Mouse (Mus musculus) heart, postnatal 25 days (tissue): ENCODE measurements around the gene Zfp84. TPM values are rescaled to one million over a fixed set of nuclear protein-coding genes. Genes with fewer than 3 reads are reported as not detected.
"Not testable (repeated sequence)": the region's sequence is repeated elsewhere in the genome, so short reads cannot be mapped to it uniquely, and the experiment has no call there.

Source experiments
- DNase-seq: peaks from one replicate; pipeline ENCODE4 v3.0.0; 2022; ENCODE audit warnings: low spot score
- intact Hi-C: fragments of 180-260 bp; cut with DNase I; formaldehyde crosslinking; loops from one replicate; pipeline ENCODE4 v1.15.1; 2025
- total RNA-seq, 2 experiments: library from RNA; stranded (reverse); gene quantifications; 2 replicates each; pipeline ENCODE4 v1.2.3; 2021

Gene Zfp84
- 10 to 100 TPM; 10.2 to 12.4 TPM for total RNA-seq

DNA sequence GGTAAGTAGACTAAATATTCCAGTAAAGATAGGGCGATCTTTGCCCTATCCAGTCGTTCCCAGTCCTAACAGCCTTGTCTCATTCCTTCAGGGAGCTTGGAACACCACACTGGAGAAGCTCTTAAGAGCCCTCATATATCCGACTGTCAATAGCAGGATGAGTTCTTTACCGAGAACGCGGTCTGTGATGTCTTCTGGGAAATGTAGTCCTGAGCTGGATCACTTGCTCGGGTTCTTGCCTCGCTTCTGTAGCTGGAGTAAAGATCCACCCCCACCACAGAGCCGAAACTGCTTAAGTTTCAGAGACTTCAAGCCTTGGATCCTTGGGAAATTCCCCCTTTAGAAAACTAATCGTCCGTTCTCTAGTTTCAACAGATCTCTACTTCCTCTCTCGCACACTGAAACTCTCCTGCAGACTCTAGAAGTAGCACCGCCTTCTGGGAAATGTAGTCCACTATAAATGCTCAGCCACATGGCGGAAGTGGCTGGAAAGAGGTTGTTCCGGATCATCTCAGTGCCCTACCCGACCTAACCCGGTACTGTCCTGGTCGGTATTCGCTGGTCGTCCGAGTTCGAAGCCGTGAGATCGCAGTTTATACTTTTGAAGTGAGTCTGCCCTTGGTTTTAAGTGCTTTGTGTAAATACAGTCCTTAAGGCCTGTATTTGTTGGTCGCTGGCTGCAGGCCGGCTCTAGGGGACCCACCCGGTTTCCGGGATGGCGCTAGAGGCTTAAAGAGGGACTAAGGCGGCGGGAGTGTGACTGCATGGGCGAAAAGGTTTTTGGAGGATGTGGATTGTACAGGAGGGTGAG lies at the start of gene Zfp84:
Gene Zfp84 (plus strand): TSS at position 463 of the 811 bp plus-strand sequence.
- intact Hi-C loops = loop anchor here (2.0 to 5.0 kb wide), 4 partner anchors 15 to 214 kb away; partner anchors contain the start of genes Zfp30 and Zfp568
- DNase-seq = peak; percentile 85

DNA sequence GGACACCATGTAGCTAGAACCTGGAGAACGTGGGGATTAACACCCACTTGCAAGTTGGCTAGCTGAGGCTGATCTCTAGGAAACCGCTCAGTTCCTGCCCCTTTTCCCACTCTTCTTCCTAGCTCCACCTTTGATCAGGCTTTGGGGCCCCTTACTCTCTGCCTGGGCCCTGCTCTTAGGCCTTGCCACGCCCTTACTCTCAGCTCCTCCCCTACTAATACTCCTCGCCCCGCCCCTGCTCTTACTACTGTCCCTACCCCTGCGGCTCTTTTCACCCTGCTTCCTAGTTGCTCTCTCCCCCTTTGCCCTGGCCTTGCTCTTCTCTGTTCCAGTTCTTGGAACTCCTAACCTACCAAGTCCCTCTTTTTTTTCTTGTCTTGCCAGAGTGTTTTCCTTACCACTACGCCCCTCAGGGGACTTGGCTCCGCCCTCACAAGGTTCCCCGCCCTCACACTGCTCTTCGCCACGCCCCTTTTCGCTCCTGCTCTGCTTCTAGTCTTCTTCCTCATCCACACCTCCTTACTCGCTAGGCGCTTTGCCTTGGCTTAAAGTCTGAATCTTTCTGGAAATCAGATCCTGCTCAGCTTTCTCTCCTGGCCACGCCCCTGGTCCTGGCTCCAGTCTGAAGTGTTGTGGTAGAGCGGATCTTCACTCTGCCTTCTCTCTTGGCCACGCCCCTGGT lies 42.8 kb upstream of the Zfp84 start:
- DNase-seq, intact Hi-C loops: not testable (repeated sequence)

DNA sequence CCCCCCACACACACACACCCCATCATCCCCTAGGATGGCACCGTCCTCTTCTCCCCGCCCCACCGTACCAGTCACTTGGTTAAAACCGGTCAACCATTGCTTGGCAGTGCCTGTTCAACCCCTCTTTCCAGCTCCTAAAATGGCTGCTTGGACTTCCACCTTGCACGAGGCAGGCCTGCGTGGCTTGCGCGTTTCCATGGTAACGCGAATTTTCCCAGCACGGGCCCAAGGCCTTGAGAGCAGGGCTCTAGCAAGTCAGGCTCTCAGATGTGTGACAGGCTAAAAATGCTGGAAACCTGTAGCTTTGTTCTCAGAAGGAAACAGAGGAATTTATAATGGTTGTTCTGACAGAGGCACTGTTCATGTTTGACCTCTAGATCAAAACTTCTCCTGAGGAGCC lies 41.5 kb upstream of the Zfp84 start, which contains the start of gene Catsperg2:
Gene Catsperg2 (minus strand): TSS at position 173 of the 400 bp plus-strand sequence.
- intact Hi-C loops, DNase-seq: not testable (repeated sequence)

DNA sequence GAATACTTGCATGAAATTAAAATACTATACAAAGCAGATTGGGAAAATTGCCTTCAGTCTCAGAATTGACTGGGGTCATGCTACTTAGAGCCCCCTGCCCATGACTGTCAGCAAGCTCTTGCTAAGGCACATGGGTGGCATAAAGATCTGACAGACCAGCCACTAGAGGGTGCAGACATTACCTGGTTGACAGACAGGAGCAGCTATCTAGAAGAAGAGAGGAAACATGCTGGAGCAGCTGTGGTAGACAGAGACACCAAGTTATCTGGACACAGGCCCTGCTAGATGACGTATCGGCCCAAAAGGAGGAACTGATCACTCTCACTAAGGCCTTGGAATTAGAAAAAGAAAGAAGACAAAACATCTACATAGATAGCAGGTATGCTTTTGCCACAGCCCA lies 40.3 kb upstream of the Zfp84 start:
- intact Hi-C loops = no loop called here
- no peak for DNase-seq

DNA sequence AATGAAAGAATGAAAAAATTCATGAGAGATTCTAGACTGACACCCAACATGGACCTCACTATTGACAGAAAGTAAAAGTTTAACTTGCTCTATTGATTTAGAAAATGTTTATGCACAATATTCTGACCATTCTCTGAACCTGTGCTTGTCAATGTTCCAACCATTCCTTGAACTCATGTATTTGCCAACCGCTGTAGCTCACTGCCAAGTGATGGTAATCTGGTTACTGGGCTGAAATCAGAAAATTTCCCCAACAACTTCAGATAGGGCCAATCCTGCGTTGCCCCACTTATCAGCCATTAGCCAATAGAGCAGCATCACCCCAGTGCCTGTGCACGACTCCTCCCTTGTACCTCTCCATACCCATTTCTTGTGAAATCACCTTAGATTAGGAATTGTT lies 26.1 kb upstream of the Zfp84 start:
- DNase-seq = no peak
- intact Hi-C loops = no loop called here

DNA sequence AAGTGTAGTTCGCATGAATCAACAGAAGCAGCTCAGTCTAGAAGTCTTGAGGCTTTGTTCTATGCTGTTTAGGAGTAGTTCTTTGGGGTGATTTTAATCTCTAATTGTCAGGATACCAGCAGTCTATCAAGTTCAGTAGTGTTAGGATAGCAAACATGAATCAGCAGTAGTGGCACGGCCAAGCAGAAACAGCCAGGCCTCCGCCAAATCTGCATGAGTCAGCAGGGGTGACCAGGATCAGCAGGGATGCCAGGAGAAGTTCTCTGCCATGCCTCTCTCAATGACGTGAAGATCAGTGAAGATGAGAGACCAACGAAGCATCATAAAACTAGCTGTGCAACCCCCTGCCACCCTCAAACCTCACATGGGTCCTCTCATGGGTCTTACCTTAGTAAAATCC lies 7.9 kb upstream of the Zfp84 start:
- intact Hi-C loops = no loop called here
- DNase-seq = no peak

DNA sequence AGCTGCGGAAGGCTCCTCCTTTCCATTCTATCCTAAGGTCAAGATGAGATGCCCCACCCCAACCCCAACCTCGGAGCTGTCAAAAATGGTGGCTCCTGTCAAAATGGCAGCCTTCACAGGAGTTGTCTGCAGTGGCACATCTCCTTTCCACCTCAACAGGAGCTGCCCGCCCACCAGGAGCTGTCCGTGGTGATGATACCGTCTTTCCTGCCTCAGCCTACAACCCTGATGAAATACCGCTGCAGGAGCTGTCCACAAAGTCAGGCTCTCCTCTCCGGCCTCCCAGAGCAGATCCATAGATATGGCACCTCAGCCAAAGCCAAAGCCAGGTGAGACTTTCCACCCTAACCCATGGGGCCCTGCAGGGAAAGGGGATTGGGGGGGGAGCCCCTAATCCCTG lies 3.6 kb upstream of the Zfp84 start:
- no peak for DNase-seq
- intact Hi-C loops = loop anchor here (5.0 kb wide), 2 partner anchors 148 to 218 kb away; partner anchors contain the start of gene Zfp568

DNA sequence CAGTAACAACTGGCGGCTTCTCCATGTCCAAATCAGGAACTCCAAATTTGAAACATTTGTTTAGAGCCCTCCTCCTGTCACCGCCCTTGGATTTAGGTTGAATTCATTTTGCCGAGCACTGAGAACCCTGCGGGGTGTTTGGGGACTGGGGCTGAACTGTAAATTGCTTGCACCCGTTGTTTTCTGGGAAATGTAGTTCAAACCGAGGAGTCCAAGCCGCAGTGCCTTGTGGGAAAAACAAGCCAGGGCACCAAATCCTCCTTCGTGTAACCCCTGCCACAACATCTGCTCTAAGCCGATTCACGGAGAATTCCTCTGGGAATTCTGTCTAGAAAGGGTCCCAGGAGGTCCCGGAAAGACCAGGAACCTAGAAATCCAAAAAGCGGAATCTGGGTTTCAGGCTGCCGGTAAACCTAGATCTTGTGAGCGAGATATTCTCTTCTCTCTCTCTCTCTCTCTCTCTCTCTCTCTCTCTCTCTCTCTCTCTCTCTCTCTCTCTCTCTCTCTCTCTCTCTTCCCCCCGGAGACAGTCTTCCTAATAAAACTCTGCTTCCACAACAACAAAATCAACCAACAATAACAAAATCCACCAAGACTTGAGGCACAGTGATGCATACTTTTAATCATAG lies 1.2 kb upstream of the Zfp84 start:
- intact Hi-C loops = loop anchor here (5.0 kb wide), 2 partner anchors 145 to 215 kb away; partner anchors contain the start of gene Zfp568
- DNase-seq = peak; percentile 62

DNA sequence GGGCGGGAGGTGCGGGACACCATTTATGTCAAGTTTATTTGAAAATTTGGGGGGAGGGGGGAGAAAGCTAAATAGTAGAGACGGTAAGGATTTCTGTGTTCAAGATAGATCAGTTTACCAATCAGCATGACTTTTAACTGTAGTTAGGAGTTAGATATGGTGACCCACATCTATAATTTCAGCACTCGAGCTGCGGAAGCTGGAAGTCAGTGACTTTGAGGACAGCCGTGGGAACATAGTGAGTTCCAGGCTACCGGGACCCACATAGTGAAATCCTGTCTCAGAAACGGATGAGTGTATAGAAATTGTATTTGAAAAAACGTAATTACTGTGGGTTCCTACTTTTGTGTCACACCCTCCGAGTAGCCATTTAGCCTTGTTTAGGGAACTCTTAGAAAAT lies 628 bp downstream of the Zfp84 start:
- DNase-seq = no peak
- intact Hi-C loops = loop anchor here (2.0 to 5.0 kb wide), 4 partner anchors 14 to 213 kb away; partner anchors contain the start of genes Zfp30 and Zfp568

DNA sequence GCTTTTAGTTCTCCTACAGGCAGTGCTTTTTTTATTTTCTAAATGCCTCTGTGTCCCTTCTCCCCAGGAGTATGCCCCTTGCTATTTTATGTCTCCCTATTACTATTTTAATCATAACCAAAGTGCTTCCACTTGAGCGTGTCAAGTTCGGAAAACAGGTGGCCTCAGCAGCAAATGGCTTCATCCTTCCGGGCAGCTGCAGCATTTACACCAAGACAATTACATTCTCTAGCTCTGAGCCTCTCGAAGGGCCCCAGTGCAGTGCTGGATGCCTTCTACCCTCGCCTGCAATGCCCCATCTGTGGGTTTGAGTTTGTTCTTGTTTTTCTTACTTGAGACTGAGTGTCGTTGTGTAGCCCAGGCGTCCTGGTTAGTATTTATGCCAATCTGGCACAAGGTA lies 5.2 kb downstream of the Zfp84 start:
- intact Hi-C loops = loop anchor here (5.0 kb wide), 1 partner anchor 84 kb away; the partner anchor contains the start of gene Zfp420
- DNase-seq = no peak

DNA sequence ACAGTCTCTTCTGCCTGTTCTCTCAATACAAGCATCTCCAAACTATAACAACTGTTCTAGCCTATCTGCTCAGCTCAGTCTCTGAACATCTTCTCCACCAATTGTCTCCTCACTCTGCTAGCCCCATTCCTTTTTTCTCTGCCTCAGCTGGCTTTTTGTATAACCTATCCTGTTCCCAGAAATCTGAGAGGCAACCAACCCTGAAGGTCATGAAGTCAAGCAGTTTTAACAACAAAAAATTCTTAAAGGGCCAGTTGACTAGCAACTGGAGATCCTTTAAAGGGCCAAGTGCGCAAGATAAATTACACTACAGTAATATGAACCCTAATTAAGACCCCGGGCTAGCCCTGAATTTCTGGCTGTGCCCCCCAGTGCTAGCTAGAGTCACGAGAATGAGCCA lies 6.0 kb downstream of the Zfp84 start:
- DNase-seq = no peak
- intact Hi-C loops = loop anchor here (5.0 kb wide), 1 partner anchor 83 kb away; the partner anchor contains the start of gene Zfp420

DNA sequence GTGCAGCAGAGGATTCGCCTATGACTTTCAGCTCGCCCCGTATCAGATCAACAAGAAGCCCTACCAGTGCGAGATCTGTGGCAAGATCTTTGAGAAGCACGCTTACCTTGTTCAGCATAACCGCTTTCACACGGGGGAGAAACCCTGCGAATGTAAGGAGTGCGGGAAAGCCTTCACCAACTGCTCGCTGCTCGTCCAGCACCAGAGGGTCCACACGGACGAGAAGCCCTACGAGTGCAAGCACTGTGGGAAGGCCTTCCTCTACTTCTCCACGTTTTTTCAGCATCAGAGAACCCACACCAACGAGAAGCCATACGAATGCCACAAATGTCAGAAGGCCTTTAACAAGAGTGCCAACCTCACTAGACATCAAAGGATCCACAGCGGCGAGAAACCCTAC lies 8.2 kb downstream of the Zfp84 start:
- DNase-seq = no peak
- intact Hi-C loops = no loop called here

DNA sequence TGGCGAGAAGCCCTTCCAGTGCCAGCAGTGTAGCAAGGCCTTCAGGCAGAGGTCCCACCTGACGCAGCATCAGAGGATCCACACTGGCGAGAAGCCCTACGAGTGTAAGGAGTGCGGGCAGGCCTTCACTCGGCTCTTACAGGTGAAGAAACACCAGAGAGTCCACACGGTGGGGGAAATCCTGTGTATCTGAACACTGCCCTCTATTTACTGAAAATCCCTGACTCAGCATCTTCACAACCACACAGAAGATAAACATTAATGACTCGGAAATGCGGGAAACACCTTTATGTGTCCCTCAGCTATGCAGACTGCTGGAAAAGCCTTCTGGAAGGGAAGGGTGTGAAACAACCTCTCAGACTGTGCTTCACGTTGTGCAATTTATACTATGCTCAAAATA lies 9.0 kb downstream of the Zfp84 start:
- intact Hi-C loops = no loop called here
- DNase-seq = no peak

DNA sequence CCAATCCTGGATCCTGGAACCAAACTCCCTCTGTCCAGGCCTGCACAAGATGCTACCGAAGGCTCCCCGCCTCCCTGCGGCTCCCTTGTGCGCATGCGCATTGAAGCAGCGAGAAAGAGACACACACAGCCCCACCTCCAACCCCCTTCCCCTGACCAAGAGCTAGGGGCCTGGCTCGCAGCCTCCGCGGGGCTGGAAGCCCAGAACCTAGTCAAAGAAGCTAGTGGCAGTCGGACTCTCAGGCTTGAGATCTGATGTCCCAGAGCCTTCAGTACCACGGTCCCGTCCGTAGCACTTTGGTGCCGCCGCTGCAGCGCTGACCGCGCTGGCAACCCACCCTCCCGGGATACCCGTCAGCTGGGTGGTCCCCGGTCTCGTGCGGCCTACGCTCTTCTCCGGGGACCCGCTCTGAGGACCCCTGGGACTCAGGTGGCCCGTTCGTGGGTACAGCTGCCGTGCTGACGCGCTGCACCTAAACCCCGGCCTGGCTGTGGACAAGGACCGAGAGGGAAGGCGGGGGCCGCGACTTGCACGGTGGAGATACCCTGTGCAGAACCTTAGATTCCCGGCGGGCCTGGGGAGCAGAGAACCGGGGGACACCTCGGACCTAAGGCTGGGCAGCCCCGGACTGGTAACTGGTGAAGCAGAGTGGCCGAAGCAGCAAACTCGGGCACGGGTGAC lies 15.7 kb downstream of the Zfp84 start, which contains the start of gene Zfp30:
Gene Zfp30 (plus strand): TSS at position 128 of the 681 bp plus-strand sequence.
- peak; percentile 74 for DNase-seq
- intact Hi-C loops = loop anchor here (2.0 kb wide), 2 partner anchors 15 to 31 kb away; partner anchors contain the start of gene Zfp84

DNA sequence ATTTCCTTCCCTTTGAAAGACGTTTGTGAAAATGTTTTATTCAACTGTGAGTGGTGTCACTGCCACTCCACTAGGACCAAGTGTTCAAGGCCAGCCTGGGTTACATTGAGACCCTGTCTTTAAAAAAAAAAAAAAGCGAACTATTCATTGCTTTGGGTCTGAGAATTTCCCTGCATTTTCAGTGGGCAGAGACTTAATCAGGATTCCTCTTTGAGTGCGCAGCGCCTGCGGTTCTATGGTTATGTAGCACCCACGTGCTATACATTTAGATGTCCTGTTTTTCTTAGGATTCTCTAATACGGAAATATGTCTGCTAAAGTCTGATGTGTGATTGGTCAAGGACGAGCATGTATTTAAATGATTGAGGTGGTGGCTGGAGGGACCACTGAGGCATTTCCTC lies 16.7 kb downstream of the Zfp84 start:
- intact Hi-C loops = loop anchor here (2.0 kb wide), 1 partner anchor 30 kb away; no protein-coding TSS in a partner anchor
- DNase-seq = no peak

DNA sequence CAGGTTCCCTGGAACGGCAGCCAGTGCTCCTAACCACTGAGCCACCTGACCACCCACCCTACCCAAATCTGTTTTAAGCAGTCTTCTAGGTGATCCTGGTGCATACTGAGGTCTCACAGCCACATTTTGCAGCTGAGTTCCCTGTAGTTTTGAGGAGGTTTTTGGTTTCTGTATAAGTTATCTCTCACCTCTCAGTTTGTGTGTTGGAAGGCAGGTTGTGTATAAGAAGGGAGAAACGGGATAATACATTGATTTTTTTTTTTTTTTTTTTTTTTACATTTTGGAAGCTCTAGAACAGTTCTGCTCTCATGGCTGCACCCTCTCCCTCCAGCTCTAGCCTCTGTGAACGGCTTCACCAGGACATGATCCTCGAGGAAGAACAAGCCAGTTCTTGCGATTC lies 17.5 kb downstream of the Zfp84 start:
- intact Hi-C loops = loop anchor here (2.0 kb wide), 1 partner anchor 29 kb away; no protein-coding TSS in a partner anchor
- no peak for DNase-seq

DNA sequence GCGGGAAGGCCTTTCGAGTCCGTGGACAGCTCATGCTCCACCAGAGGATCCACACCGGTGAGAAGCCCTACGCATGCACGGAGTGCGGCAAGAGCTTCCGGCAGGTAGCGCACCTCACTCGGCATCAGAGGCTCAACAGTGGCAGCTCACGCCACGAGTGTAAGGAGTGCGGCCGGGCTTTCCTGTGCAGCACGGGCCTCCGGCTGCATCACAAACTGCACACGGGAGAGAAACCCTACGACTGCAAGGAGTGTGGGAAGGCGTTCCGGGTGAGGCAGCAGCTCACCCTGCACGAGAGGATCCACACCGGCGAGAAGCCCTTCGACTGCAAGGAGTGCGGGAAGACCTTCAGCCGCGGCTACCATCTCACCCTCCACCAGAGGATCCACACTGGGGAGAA lies 24.6 kb downstream of the Zfp84 start:
- no peak for DNase-seq
- intact Hi-C loops = no loop called here

DNA sequence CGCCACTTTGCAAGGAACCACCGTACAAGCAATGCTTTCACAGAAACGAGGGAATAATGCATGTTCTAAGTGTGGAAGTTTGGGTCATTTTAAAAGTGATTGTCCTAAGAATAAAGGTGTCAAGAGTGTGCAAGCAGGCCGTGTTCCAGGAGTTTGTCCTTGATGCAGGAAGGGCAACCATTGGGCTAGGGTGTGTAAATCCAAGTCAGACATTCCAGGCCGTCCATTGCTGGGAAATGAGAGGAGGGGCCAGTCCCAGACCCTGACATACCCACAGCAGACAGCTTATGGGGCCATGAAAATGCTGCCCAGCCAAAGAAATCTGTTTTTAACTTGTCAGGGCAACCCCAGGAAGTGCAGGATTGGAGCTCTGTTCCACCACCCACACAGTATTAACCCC lies 38.7 kb downstream of the Zfp84 start:
- intact Hi-C loops = no loop called here

DNA sequence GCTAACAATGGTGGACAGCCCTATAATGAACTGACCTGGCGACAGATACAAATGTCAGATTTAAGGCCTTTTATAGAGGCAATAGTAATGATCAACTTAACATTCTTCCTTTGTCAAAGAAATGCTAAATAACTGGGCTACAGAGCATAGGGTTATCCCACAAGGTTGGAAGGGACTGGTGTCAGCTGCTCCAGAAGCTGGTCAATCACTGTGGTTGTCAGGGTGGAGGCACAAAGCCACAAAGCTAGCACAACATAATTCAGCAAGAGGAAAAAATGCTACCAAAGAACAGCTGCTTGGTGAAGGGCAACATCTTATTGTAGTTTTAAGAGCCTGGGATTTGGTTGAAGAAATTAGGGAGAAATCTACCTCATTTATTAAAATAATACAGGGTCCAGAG lies 43.9 kb downstream of the Zfp84 start:
- intact Hi-C loops = no loop called here
- DNase-seq = no peak

More for the DNA sequence above, 38.7 kb downstream of the Zfp84 start:
- no peak for DNase-seq
